Mouse (Mus musculus) spleen, adult 2 months (tissue): ENCODE measurements around the gene Mcidas. TPM values are rescaled to one million over a fixed set of nuclear protein-coding genes. Genes with fewer than 3 reads are reported as not detected.
"Not testable (repeated sequence)": the region's sequence is repeated elsewhere in the genome, so short reads cannot be mapped to it uniquely, and the experiment has no call there.

Experiments used
- DNase-seq, 2 experiments: peaks; one replicate each; pipeline versions ENCODE4 v3.0.0 to v3.0.0-alpha.2; 2012 to 2021; ENCODE audit warnings: low spot score in 2 of 2, low read depth in 1 of 2
- H3K27ac ChIP-seq: fragments of 200-500 bp; 2 replicates; pipeline ENCODE4 v1.5.1; 2012; ENCODE audit warnings: low read length, inconsistent platforms; ENCODE audit not compliant: insufficient read depth
- H3K27me3 ChIP-seq: fragments of 200-500 bp; 2 replicates; pipeline ENCODE4 v1.6.1; 2012; ENCODE audit warnings: mild to moderate bottlenecking, moderate library complexity, low read length, inconsistent platforms; ENCODE audit not compliant: control insufficient read depth, insufficient read depth
- H3K36me3 ChIP-seq: fragments of 200-500 bp; 2 replicates; pipeline ENCODE4 v1.6.1; 2012; ENCODE audit warnings: mild to moderate bottlenecking, low read length, inconsistent platforms; ENCODE audit not compliant: control insufficient read depth, insufficient read depth
- H3K4me1 ChIP-seq: fragments of 200-500 bp; 2 replicates; pipeline ENCODE4 v1.6.1; 2011; ENCODE audit warnings: inconsistent platforms; ENCODE audit not compliant: control insufficient read depth, insufficient read depth, insufficient read length
- H3K4me3 ChIP-seq: fragments of 200-500 bp; 2 replicates; pipeline ENCODE4 v1.5.1; 2011; ENCODE audit warnings: mild to moderate bottlenecking, inconsistent platforms; ENCODE audit not compliant: insufficient read depth, insufficient read length; ENCODE audit errors: extremely low read depth
- CTCF ChIP-seq: fragments of 200-500 bp; IDR thresholded peaks from 2 replicates; pipeline ENCODE4 v1.5.1; 2011; ENCODE audit warnings: mild to moderate bottlenecking, inconsistent platforms; ENCODE audit not compliant: insufficient read depth, insufficient read length, insufficient replicate concordance; ENCODE audit errors: extremely low read depth
- POLR2A ChIP-seq: fragments of 200-500 bp; IDR thresholded peaks from 2 replicates; pipeline ENCODE4 v1.6.1; 2011; ENCODE audit warnings: low read depth, low read length, inconsistent platforms
- WGBS: fragments of 180-500 bp; shearing (Covaris S2); methylation state at CpG from one replicate; pipeline ENCODE4 v1.1.7; 2018; 5-methylcytosine and 5-hydroxymethylcytosine counted together
- polyA plus RNA-seq: library from polyadenylated mRNA; depleted of rRNA; stranded (reverse); fragments of >200 nt; gene quantifications from 2 replicates; pipeline ENCODE4 v1.2.3, GENCODE M21; 2012

Gene Mcidas
- polyA plus RNA-seq, 1 experiment, result not detected

DNA sequence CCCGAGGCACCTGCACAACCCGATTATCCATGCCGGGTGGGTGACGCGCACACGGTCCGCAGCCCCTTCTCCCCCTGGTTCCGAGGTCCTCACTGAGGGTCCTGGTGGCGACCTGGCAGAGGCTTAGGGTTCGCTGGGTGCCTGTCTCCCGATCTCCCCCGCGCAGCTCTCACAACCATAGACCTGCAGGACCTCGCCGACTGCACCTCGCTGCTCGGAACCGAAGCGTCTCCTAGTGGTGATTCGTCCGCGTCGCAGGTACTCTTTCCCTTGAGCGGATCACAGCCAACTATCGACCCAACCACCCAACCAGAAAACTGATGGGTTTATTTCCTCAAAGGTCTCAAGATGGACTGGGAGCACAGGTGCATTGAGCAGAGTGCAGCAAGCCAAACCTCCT is 546 bp downstream of the Mcidas start:
- Histone ChIP-seq H3K27me3 (peaks cover 26% of the 10 kb centered on the region), H3K36me3 (no peaks in the 10 kb centered on the region), H3K27ac (no peak overlapping the region), H3K4me1 (peaks cover 17% of the 10 kb centered on the region), H3K4me3 (peak overlapping the region; percentile 46)
- TF ChIP-seq POLR2A, result no peak
- TF ChIP-seq CTCF, result peak; percentile 57
- 2% methylated on average over 25 of the region's 25 CpGs for WGBS
- peak; percentile 37 to 47 for DNase-seq

GRCm38 (mm10) chr13:112996407-112996806 is 2.8 kb downstream of the Mcidas start:
- Histone ChIP-seq H3K4me3 (no peak overlapping the region), H3K36me3 (no peaks in the 10 kb centered on the region), H3K4me1 (peaks cover 13% of the 10 kb centered on the region), H3K27me3 (peaks cover 20% of the 10 kb centered on the region), H3K27ac (no peak overlapping the region)
- no peak for DNase-seq
- WGBS, result 31% methylated on average over 4 of the region's 4 CpGs
- TF ChIP-seq POLR2A (no peak), CTCF (no peak)

- Histone ChIP-seq H3K27me3 (peaks cover 20% of the 10 kb centered on the region), H3K36me3 (no peaks in the 10 kb centered on the region), H3K4me1 (peaks cover 13% of the 10 kb centered on the region), H3K27ac (no peak overlapping the region), H3K4me3 (no peak overlapping the region)
- no peak for DNase-seq
- 71% methylated on average over 6 of the region's 6 CpGs for WGBS
- TF ChIP-seq POLR2A, result no peak
- TF ChIP-seq CTCF, result no peak
These were observed 3.7 kb downstream of the Mcidas start for GRCm38 (mm10) chr13:112997369-112997768.

- H3K36me3 ChIP-seq, result no peaks in the 10 kb centered on the region
- H3K4me3 ChIP-seq, result peak overlapping the region; percentile 31; the same call in 1 of the 2 replicates
- TF ChIP-seq CTCF (no peak), POLR2A (no peak)
- WGBS, result 1% methylated on average over 46 of the region's 46 CpGs
- DNase-seq, result no peak
- peaks cover 11% of the 10 kb centered on the region for H3K4me1 ChIP-seq
- peaks cover 14% of the 10 kb centered on the region for H3K27me3 ChIP-seq
- no peak overlapping the region for H3K27ac ChIP-seq
These were observed 5.0 kb downstream of the Mcidas start for GRCm38 (mm10) chr13:112998427-112999201.

GRCm38 (mm10) chr13:113000090-113000489 is 6.4 kb downstream of the Mcidas start:
- Histone ChIP-seq H3K27me3 (peaks cover 9% of the 10 kb centered on the region), H3K36me3 (no peaks in the 10 kb centered on the region), H3K4me1 (peaks cover 5% of the 10 kb centered on the region), H3K4me3 (no peak overlapping the region), H3K27ac (no peak overlapping the region)
- TF ChIP-seq CTCF (no peak), POLR2A (no peak)
- no peak for DNase-seq
- WGBS, result 68% methylated on average over 3 of the region's 3 CpGs

GRCm38 (mm10) chr13:113000576-113001318 is 7.1 kb downstream of the Mcidas start:
- Histone ChIP-seq H3K27ac (no peak overlapping the region), H3K4me3 (no peak overlapping the region), H3K36me3 (no peaks in the 10 kb centered on the region), H3K4me1 (peaks cover 5% of the 10 kb centered on the region), H3K27me3 (peaks cover 9% of the 10 kb centered on the region)
- DNase-seq, result no peak
- TF ChIP-seq POLR2A (no peak), CTCF (no peak)
- 59% methylated on average over 9 of the region's 9 CpGs for WGBS

GRCm38 (mm10) chr13:113012683-113013082 is 19.0 kb downstream of the Mcidas start:
- H3K36me3 ChIP-seq, result no peaks in the 10 kb centered on the region
- no peak overlapping the region for H3K27ac ChIP-seq
- no peak overlapping the region; the same call in 1 of the 2 replicates for H3K4me3 ChIP-seq
- DNase-seq, result no peak
- peaks cover 3% of the 10 kb centered on the region; the same call in 1 of the 2 replicates for H3K4me1 ChIP-seq
- H3K27me3 ChIP-seq, result no peaks in the 10 kb centered on the region
- 77% methylated on average over 6 of the region's 6 CpGs for WGBS
- TF ChIP-seq CTCF (no peak), POLR2A (no peak)

DNA sequence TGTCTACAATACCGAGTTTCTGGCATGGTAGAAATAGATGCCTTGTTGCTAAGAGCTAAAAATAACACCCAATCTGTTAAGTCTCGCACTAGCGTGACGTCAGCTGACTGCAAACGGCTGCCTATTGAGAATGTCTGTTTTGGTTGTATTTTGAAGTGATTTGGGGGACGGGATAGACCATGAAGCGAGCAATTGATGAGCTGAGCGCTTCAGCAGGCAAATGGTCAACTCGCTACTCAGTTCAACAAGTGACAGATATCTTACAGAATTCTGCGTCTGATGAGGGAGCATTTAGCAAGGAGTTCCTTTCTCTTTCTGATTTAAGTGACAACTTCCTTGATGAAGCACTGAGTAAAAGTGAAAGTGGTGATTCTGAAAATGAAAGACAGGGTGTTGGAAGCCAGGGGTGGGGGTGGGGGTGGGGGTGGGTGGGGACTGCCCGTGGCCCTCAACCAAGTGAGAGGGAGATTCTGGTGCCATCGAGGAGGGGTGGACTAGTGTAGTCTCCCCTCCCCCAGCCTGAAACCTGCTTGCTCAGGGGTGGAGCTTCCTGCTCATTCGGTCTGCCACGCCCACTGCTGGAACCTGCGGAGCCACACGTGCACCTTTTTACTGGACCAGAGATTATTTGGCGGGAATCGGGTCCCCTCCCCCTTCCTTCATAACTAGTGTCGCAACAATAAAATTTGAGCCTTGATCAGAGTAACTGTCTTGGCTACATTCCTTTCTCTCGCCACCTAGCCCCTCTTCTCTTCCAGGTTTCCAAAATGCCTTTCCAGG is 19.7 kb downstream of the Mcidas start:
- H3K27me3 ChIP-seq, H3K4me1 ChIP-seq, H3K36me3 ChIP-seq: not testable (repeated sequence)
- peak overlapping the region; percentile 77 for H3K27ac ChIP-seq
- 12% methylated on average over 19 of the region's 20 CpGs for whole genome bisulfite sequencing
- peak overlapping the region; percentile 89 for H3K4me3 ChIP-seq
- DNase-seq, result peak in 1 of 2 experiments; percentile 65
